Mouse (Mus musculus) cortical plate, adult 2 months (tissue): Measurements from ENCODE around the gene Chp1. TPM values are rescaled to one million over a fixed set of nuclear protein-coding genes. Genes with fewer than 3 reads are reported as not detected.
A peak's percentile ranks its signal among the peaks of the same experiment; 100 is the strongest.
"Not testable (repeated sequence)": the region's sequence is repeated elsewhere in the genome, so short reads cannot be mapped to it uniquely, and the experiment has no call there.

Source experiments
- H3K27ac ChIP-seq: fragments of 200-500 bp; 2 replicates; pipeline ENCODE4 v1.5.1; 2012; ENCODE audit warnings: low read length, control low read depth, inconsistent platforms; ENCODE audit not compliant: insufficient read depth
- H3K4me1 ChIP-seq: fragments of 200-500 bp; 2 replicates; pipeline ENCODE4 v1.6.1; 2011; ENCODE audit warnings: low read length; ENCODE audit not compliant: control insufficient read depth, insufficient read depth
- H3K4me3 ChIP-seq: fragments of 200-500 bp; 2 replicates; pipeline ENCODE4 v1.5.1; 2011; ENCODE audit warnings: mild to moderate bottlenecking, low read length, control low read depth; ENCODE audit not compliant: insufficient read depth
- CTCF ChIP-seq: fragments of 200-500 bp; IDR thresholded peaks from 2 replicates; pipeline ENCODE4 v1.5.1; 2011; ENCODE audit warnings: mild to moderate bottlenecking, control low read depth, low read length; ENCODE audit not compliant: insufficient read depth; ENCODE audit errors: extremely low read depth
- POLR2A ChIP-seq: fragments of 200-500 bp; IDR thresholded peaks from 2 replicates; pipeline ENCODE4 v1.6.1; 2011; ENCODE audit warnings: mild to moderate bottlenecking, low read length, control low read depth; ENCODE audit not compliant: insufficient read depth; ENCODE audit errors: extremely low read depth
- polyA plus RNA-seq: library from polyadenylated mRNA; depleted of rRNA; stranded (reverse); fragments of >200 nt; gene quantifications from 2 replicates; pipeline ENCODE4 v1.2.3, GENCODE M21; 2012; rRNA removed

Gene Chp1
- polyA plus RNA-seq: 129 and 130 TPM in 2 replicates

GRCm38 (mm10) chr2:119547522-119548370, at the start of gene Chp1, which contains the start of gene Exd1:
Chp1 (plus strand) TSS chr2:119547697.
Exd1 (minus strand) TSS chr2:119547627.
- peak within 1 kb of the TSS; percentile 95 for H3K4me3 ChIP-seq
- H3K4me1 ChIP-seq: peaks cover 3% of the 10 kb centered on the region; the same call in 1 of the 2 replicates
- TF ChIP-seq CTCF: no peak
- no peak; the same call in 1 of the 2 replicates for TF ChIP-seq POLR2A
- peak within 1 kb of the TSS; percentile 85 for H3K27ac ChIP-seq

- Histone ChIP-seq H3K27ac (no peak overlapping the region), H3K4me1 (no peaks in the 10 kb centered on the region), H3K4me3 (no peak overlapping the region)
- TF ChIP-seq CTCF (no peak), POLR2A (no peak)
These were observed 48.6 kb upstream of the Chp1 start for GRCm38 (mm10) chr2:119498859-119499258.

- no peak overlapping the region for H3K4me3 ChIP-seq
- H3K27ac ChIP-seq: no peak overlapping the region
- H3K4me1 ChIP-seq: no peaks in the 10 kb centered on the region
- TF ChIP-seq CTCF: no peak
- no peak for TF ChIP-seq POLR2A
These were observed 46.4 kb upstream of the Chp1 start for GRCm38 (mm10) chr2:119500965-119501652.

DNA sequence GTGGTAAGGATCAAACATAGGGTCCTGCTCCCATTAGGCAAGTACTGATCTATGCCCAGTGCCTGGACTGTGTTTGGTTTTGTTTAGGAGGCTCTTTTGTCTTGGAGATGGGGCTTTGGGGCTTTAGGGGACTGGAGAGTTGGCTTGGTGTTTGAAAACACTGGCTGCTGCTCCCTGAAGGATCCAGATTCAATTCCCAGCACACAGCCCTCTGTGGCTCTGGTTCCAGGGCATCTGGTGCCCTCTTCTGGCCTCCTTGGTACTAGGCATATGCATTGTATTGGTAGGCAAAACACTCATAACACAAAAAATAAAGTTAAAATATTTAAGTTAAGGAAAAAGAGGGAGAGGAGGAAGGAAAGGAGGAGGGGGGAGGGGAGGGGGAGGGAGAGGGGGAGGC, 40.4 kb upstream of the Chp1 start:
- Histone ChIP-seq H3K4me3 (no peak overlapping the region), H3K27ac (no peak overlapping the region)
- no peak for TF ChIP-seq POLR2A
- TF ChIP-seq CTCF: no peak

DNA sequence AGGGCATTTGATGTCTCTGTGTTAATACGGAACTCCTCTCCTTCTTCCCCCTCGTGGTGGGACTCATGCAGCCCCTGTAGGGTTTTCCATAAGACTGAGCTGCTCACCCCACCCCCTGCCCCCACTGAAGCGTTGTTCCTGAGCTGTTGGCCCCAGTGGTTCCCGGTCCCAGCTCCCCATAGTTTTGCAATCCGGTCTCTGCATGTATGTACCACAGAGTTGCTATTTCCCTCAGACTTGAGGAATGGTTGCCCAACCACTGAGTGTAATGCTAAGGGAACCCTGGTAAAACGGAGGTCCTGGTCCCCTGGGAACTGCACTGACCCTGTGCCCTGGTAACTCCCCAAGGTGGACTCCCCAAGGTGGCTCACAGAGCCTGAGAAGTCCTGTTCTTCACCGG, 39.0 kb upstream of the Chp1 start:
- not testable (repeated sequence) for H3K4me3 ChIP-seq, H3K4me1 ChIP-seq, H3K27ac ChIP-seq

More for the DNA sequence above, 40.4 kb upstream of the Chp1 start:
- H3K4me1 ChIP-seq: no peaks in the 10 kb centered on the region

DNA sequence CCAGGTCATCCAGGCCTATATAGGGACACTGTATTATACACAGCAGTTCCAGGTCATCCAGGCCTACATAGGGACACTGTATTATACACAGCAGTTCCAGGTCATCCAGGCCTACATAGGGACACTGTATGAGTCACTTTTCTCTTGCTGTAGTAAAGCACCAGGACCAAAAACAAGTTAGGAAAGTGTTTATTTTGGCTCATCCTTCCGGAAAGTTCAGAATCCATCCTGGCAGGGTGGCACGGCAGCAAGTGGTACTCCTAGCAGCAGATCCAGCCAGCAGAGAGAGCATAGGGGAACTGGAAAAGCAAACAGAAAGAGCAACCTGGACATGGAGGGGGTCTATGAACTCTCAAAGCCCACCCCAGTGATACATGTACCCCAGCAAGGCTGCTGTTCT, 36.6 kb upstream of the Chp1 start:
- H3K27ac ChIP-seq: no peak overlapping the region
- H3K4me3 ChIP-seq: no peak overlapping the region
- TF ChIP-seq POLR2A: no peak
- no peak for TF ChIP-seq CTCF
- no peaks in the 10 kb centered on the region for H3K4me1 ChIP-seq

DNA sequence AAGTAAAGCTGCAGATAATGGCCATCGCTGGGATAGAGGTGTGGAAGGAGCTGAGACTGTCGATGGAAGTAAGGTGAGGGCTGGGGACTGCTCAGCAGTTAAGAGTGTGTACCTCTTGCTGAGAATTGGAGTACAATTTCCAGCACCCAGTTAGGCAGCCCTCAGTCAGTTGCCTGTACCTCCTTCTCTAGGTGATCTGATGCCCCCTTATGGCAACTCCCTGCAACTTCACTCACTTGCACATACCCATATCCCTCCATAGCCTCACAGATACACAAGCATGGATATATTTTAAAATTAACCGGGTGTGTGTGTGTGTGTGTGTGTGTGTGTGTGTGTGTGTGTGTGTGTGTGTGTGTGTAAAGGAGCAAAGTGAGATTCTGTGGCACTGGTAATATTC, 35.2 kb upstream of the Chp1 start:
- TF ChIP-seq CTCF (no peak), POLR2A (no peak)
- no peak overlapping the region for H3K4me3 ChIP-seq
- no peak overlapping the region for H3K27ac ChIP-seq
- H3K4me1 ChIP-seq: no peaks in the 10 kb centered on the region

DNA sequence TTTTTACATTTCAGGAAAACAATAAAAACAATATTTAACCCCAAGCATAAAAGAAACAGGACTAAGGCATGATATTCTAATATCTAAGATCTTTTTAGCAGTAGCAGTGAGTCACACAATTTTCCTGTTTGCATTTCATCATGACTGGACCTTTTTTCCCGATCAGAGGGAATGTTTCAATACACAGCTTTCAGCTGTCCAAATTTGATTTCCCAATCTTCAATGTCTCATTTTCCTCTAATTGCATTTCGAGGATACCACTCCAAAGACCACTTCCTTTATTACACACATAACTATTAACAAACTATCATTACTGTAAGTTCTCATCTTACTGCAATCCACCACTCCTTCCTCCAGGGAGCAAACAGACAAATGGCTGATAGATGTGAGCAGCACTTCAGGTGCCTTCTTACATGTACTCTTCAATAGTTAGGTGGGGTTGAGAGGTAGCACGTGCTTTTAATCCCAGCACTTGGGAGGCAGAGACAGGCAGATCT, 33.4 kb upstream of the Chp1 start:
- Histone ChIP-seq H3K4me3 (no peak overlapping the region), H3K27ac (no peak overlapping the region), H3K4me1 (no peaks in the 10 kb centered on the region)
- TF ChIP-seq POLR2A: no peak
- TF ChIP-seq CTCF: no peak

DNA sequence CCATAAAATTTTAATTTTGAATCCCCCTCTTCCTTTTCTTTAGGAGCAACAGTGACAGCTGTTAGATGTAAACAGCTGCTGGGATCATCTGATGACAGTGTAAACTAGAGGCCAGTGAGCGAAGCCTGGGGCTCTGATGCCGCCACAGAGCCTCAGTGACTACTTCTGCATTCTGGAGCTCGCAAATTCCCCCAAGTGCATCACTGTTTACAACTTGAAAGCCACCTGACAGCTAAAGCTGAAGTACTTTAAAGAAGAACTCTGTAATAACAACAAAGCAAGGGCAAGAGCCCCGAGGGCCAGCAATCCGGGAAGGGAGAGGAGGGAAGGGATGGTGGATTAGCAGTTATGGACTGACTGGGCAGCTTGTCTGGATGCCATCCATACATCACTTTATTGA, 30.7 kb upstream of the Chp1 start:
- no peak overlapping the region for H3K27ac ChIP-seq
- H3K4me1 ChIP-seq: no peaks in the 10 kb centered on the region
- no peak overlapping the region for H3K4me3 ChIP-seq
- TF ChIP-seq CTCF (no peak), POLR2A (no peak)

DNA sequence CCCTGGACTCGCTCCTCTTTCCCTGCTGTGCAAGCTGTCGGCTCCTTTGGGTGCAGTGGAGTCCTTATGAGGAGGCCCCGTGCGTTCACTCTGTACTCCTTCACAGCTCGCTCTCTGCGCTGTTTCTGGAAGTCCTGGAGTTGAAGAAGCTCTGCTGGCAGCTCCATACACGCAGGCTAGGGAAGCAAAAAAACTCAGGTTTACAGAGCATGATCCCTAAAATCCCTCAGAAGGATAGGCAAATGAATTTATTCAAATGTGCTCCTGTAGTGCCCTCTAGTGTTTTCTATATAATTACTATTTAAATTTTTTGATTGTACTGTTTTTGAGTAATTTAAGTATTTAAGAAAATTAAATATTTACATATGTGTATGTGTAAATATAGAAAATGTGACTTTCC, 26.9 kb upstream of the Chp1 start:
- H3K27ac ChIP-seq: no peak overlapping the region
- H3K4me1 ChIP-seq: no peaks in the 10 kb centered on the region
- H3K4me3 ChIP-seq: no peak overlapping the region
- no peak for TF ChIP-seq CTCF
- no peak for TF ChIP-seq POLR2A
